ENCODE assay signal across 13 mouse cellular contexts in the genomic region with DNA sequence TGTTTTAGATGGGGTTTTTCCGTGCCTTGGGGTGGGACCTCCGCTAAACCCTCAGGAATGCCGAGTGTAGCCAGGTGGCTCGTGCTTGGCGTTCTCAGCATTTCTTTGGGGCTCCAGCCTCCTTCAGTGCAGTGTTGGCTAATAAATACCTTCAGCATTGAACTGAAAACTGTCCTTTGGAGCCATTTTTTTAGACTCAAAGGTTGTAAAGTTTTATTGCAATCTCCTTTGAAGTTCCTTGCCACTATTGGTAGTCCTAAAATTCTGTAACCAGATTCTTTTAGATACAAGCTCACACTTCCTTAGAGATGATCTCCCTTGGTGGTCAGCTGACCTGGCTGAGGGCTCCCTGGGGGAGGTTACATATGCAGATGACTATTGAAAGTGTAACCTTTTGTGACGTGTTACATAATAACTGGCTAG. TPM values are rescaled to one million over a fixed set of nuclear protein-coding genes. Genes with fewer than 3 reads are reported as not detected.
DNase-seq lines count a peak whose midpoint lies in the region; ATAC-seq lines count a peak whose summit lies in the region.
"Had no signal": no experiment of that assay in that cellular context is flagged by ENCODE, and none has a peak within 500 bp of the region (broad histone marks: within the 10 kb centered on the region; RNA-seq: fewer than 3 reads in every experiment).

No protein-coding gene starts in this region.

- no peak overlapping the region for H3K4me2 ChIP-seq in heart, embryonic 15.5 days
- H3K4me2 ChIP-seq in heart, embryonic 12.5 days, result no peak overlapping the region

- H3K9me3 ChIP-seq in heart, embryonic 15.5 days (replicated peaks), result no peaks in the 10 kb centered on the region
- H3K9me3 ChIP-seq in heart, embryonic 12.5 days (replicated peaks), result no peaks in the 10 kb centered on the region

- ATAC-seq in heart, embryonic 15.5 days (replicated peaks; ENCODE audit: insufficient number of reproducible peaks, insufficient read depth, low FRiP score, low read depth), result no peak
- ATAC-seq in heart, embryonic 12.5 days (ENCODE audit: insufficient number of reproducible peaks, low FRiP score), result no peak
- ATAC-seq: forebrain, embryonic 14.5 days had no signal

- H3K27me3 ChIP-seq in heart, embryonic 15.5 days, result no peaks in the 10 kb centered on the region
- no peaks in the 10 kb centered on the region for H3K27me3 ChIP-seq in heart, embryonic 12.5 days (replicated peaks)
- H3K27me3 ChIP-seq: CH12.LX had no signal

- H3K27ac ChIP-seq in heart, embryonic 15.5 days, result peak overlapping the region; percentile 75
- H3K27ac ChIP-seq in heart, embryonic 12.5 days (ENCODE audit: poor library complexity, severe bottlenecking), result no peak overlapping the region; the same call in 1 of the 2 replicates
- H3K27ac ChIP-seq: layer of hippocampus, adult 2 months had no signal

- 36% methylated on average over 6 of the region's 6 CpGs for WGBS in heart, embryonic 15.5 days
- WGBS in heart, embryonic 12.5 days, result 25% methylated on average over 6 of the region's 6 CpGs

- peaks cover 61% of the 10 kb centered on the region for H3K4me1 ChIP-seq in heart, embryonic 15.5 days (replicated peaks)
- peaks cover 58% of the 10 kb centered on the region for H3K4me1 ChIP-seq in heart, embryonic 12.5 days (replicated peaks)

- H3K4me3 ChIP-seq in heart, embryonic 15.5 days, result no peak overlapping the region
- H3K4me3 ChIP-seq in heart, embryonic 12.5 days, result no peak overlapping the region
- H3K4me3 ChIP-seq: layer of hippocampus, adult 2 months had no signal

- no peak overlapping the region for H3K9ac ChIP-seq in heart, embryonic 15.5 days
- H3K9ac ChIP-seq in heart, embryonic 12.5 days, result no peak overlapping the region

- DNase-seq in forelimb bud, embryonic 11.5 days (ENCODE audit: low read depth, low spot score), result peak; percentile 35
- peak; percentile 53 for DNase-seq in kidney, postnatal 10 days
- DNase-seq in lung, postnatal 36 days, result peak; percentile 65
- no peak for DNase-seq in urinary bladder, adult 18-20 months (ENCODE audit: low spot score in 2 of 2)
- DNase-seq in layer of hippocampus, adult 9-11 months, result no peak
- DNase-seq in left cerebral cortex, adult 9 months (ENCODE audit: low spot score in 2 of 2), result no peak
- DNase-seq: cerebellum, postnatal 10 days; thymus, adult 18-20 months had no signal

- peaks cover 11% of the 10 kb centered on the region; the same call in 1 of the 2 replicates for H3K36me3 ChIP-seq in heart, embryonic 15.5 days
- peaks cover 34% of the 10 kb centered on the region for H3K36me3 ChIP-seq in heart, embryonic 12.5 days

RNA-seq across cellular contexts. Expression of a gene that starts 46.7 kb away (rescaled TPM):
- 208 and 210 TPM in 2 replicates for polyA plus RNA-seq in heart, embryonic 15.5 days (2015; fragmentation: Nextera tagmentation; extraction: Ambion mirVana)
- polyA plus RNA-seq in heart, embryonic 12.5 days (2016; fragmentation: Nextera tagmentation; extraction: Ambion mirVana), result 172 and 177 TPM in 2 replicates

Comparison
In these comparisons a context has a peak if more than half of its experiments do, and no peak if none do; other contexts are left out.
1. DNase-seq: peak in forelimb bud, embryonic 11.5 days (single experiment), kidney, postnatal 10 days (single experiment) and lung, postnatal 36 days (single experiment); none in urinary bladder, adult 18-20 months (0 of 2), layer of hippocampus, adult 9-11 months (single experiment) and left cerebral cortex, adult 9 months (0 of 2).